Mouse (Mus musculus) cerebellum, adult 9-10 months (tissue): Measurements from ENCODE around the gene Gprc5d.

Experiments
- DNase-seq: peaks from one replicate; pipeline ENCODE4 v3.0.0; 2022

Gprc5d gene

GRCm38 (mm10) chr6:135133486-135133885 lies 15.4 kb upstream of the Gprc5d start:
- DNase-seq: no peak

- DNase-seq: no peak
Measured at GRCm38 (mm10) chr6:135133086-135133485, 15.0 kb upstream of the Gprc5d start.

- DNase-seq: no peak
Measured at GRCm38 (mm10) chr6:135124755-135125380, 6.8 kb upstream of the Gprc5d start.

DNA sequence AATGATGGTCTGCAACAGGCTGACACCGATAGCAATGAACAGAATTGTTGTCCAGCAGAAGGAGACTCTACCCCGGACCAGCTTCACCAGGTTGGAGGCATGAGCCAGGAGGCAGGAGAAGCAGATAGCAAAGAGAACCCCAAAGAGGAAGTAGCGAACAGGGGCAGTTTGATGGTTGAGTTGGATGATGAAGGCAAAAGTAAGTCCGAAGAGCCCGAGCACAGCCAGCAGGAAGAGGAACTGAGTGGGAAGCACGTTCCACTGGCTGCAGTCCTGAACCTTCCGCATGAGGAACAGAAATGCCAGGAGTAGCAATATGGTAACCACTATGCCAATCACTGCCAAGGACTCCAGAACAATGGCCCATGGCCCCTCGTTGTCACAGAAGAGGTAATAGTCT lies 1.6 kb downstream of the Gprc5d start:
- DNase-seq: no peak

- DNase-seq: no peak
Measured at GRCm38 (mm10) chr6:135113114-135113436, 5.0 kb downstream of the Gprc5d start.

GRCm38 (mm10) chr6:135112411-135113113 lies 5.5 kb downstream of the Gprc5d start:
- no peak for DNase-seq

GRCm38 (mm10) chr6:135107014-135107413 lies 11.1 kb downstream of the Gprc5d start:
- no peak for DNase-seq

GRCm38 (mm10) chr6:135102736-135103303 lies 15.3 kb downstream of the Gprc5d start:
- DNase-seq: no peak

DNA sequence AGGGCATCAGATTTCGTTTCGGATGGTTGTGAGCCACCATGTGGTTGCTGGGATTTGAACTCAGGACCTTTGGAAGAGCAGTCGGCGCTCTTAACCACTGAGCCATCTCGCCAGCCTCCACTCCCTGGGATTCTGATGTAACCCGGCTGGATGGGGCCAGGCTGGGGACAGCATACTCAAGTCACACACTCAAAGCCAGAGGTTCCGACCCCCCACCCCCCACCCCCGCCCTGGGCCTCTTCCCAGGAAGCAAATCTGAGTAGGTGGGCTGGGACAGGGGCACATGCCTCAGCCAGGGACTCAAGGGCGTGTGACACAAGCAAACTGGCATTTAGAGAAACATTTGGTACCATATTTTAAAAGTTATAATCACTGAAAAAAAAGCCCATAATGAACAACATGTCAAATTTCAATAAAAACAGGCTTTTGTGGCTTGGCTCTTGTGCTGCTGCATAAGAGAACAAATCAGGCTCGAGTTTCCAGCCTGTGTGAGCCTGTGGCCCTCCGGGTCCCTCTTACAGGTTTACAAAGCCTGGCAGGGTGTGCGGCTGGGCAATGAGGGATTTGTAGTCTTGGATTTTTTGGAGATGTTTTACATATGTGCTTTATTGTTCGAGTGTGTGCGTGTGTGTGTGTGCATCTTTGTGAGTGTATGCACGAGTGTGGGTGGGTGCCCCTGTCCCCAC lies 17.2 kb downstream of the Gprc5d start:
- no peak for DNase-seq

DNA sequence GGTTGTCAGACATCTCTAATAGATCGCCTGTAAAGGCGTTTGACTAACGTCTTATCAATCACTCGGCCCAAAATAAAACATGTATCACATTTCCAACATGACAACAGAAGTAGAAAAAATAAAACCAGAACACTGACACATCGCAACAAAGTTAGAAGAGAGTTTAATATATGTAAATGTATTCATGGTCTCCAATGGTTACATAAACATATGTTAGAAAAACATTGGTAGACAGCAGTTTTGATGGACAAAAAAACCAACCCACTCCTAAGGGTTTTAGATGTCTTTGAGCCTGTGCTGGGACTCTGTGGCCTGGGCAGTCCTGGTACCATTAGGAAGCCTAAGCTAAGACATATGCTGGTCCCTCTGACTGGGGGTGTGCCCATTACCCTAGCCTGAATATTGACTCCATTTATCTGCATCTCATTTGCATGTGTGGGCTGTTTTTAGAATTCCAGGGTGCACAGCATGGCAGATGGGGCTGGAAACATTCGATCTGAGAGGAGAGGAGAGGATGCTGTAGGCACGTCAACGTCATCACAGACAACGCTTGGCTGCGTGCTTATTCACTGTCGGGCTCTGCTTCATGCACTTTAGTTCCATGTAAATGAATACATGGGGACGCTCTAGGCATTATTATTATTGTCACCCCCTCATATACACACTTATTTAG lies 25.1 kb downstream of the Gprc5d start:
- DNase-seq: no peak

GRCm38 (mm10) chr6:135090661-135091060 lies 27.4 kb downstream of the Gprc5d start:
- no peak for DNase-seq

- no peak for DNase-seq
Measured at GRCm38 (mm10) chr6:135089786-135090185, 28.3 kb downstream of the Gprc5d start.

DNA sequence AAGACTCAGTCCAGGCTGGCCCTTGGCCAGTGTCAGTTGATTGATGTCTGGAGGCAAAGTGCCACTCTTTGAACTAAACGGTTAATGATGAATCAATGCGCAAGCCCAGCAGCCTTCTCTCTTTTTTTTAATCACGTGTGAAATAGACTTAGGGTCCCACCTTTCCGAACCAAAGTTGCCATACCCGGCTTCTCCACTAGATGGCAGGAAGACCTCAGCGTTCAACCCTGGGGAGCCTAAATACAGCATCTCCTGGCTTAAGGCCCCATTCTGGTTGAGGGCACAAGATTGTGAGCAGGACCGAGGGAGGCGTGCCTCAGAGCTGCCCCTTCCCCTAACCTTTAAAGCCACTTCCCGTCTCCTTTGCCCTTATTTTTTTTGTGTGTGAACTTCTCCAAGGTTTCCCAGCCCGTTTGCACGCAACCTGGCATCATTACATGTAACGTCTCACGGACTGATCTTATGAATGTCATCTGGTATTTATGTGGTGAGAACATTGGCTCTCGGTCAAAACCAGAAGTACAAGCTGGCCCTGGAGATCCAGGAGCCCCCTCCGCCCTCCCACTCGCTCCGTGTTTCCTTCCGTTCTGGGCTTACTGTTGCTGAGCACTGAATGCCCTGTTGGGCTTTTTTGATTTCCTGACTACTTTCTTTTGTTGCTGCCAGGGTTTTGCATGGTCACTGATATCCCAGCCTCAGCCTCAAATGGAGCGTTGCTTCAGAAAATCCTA lies 30.2 kb downstream of the Gprc5d start:
- DNase-seq: peak; percentile 65

- no peak for DNase-seq
Measured at GRCm38 (mm10) chr6:135085703-135086102, 32.4 kb downstream of the Gprc5d start.

DNA sequence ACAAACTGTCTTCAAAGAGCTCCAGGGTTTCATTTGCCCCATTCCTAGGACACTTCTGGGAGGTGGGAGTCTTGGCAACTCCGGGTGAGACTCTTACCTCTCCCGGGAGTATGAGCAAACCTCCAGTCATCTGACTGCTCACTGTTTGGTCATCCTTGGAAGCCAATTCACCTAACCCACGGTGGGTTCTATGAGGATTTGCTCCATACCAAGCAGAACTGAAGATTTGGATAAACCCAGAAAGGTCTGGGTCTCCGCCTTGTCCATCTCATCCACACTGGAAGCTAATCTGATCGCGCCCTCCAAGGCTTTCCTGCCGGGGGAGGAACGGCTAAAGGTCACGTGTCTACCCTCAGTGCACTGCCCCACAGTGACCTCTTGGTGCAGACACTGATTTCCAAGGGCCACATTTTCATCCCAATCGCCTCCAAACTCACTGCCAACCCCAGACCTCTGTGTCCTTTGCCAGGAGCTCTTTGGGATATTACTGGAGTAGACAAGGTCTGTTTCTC lies 34.0 kb downstream of the Gprc5d start:
- DNase-seq: no peak

DNA sequence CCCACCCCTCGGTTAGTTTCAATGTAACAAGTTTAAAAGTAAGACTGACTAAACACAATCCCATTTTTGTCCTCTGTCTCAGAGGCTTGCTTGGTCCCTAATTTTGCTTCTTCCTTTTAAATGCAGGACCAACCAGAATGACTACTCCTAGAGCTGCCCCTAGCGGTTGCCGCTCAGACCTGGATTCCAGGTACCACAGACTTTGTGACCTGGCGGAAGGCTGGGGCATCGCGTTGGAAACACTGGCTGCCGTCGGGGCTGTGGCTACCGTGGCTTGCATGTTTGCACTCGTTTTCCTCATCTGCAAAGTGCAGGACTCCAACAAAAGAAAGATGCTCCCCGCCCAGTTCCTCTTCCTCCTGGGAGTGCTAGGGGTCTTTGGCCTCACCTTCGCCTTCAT lies 39.7 kb downstream of the Gprc5d start:
- no peak for DNase-seq

GRCm38 (mm10) chr6:135076202-135076601 lies 41.9 kb downstream of the Gprc5d start:
- no peak for DNase-seq

- DNase-seq: no peak
Measured at GRCm38 (mm10) chr6:135074405-135074947, 43.6 kb downstream of the Gprc5d start.

GRCm38 (mm10) chr6:135070347-135070746 lies 47.7 kb downstream of the Gprc5d start:
- no peak for DNase-seq

- DNase-seq: no peak
Measured at GRCm38 (mm10) chr6:135069856-135070255, 48.2 kb downstream of the Gprc5d start.

GRCm38 (mm10) chr6:135068221-135068620 lies 49.9 kb downstream of the Gprc5d start:
- no peak for DNase-seq

- DNase-seq: no peak
Measured at GRCm38 (mm10) chr6:135066795-135067445, 51.2 kb downstream of the Gprc5d start.
